Mouse (Mus musculus) forebrain, embryonic 16.5 days (tissue): ENCODE measurements around the gene Spaca9. TPM values are rescaled to one million over a fixed set of nuclear protein-coding genes. Genes with fewer than 3 reads are reported as not detected.

ENCODE experiments used
- ATAC-seq: fragments of 200-750 bp; cut with Nextera tagmentation; 2 replicates; pipeline ENCODE4 v1.8.0; 2017; ENCODE audit warnings: mild to moderate bottlenecking, moderate library complexity
- H3K27ac ChIP-seq: fragments of 300-500 bp; sonication (generic); 2 replicates; pipeline ENCODE4 v1.5.1; 2014; ENCODE audit warnings: low read length, control low read depth
- H3K27me3 ChIP-seq: fragments of 300-500 bp; sonication (generic); replicated peaks from 2 replicates; pipeline ENCODE4 v1.6.1; 2014; ENCODE audit warnings: low read length; ENCODE audit not compliant: control insufficient read depth, insufficient read depth
- H3K36me3 ChIP-seq: fragments of 300-500 bp; sonication (generic); 2 replicates; pipeline ENCODE4 v1.6.1; 2014; ENCODE audit not compliant: control insufficient read depth, insufficient read depth
- H3K4me1 ChIP-seq: fragments of 300-500 bp; sonication (generic); replicated peaks from 2 replicates; pipeline ENCODE4 v1.6.1; 2014; ENCODE audit warnings: low read length; ENCODE audit not compliant: control insufficient read depth, insufficient read depth
- H3K4me2 ChIP-seq: fragments of 300-500 bp; sonication (generic); 2 replicates; pipeline ENCODE4 v1.6.1; 2014; ENCODE audit warnings: mild to moderate bottlenecking, low read length, control low read depth
- H3K4me3 ChIP-seq: fragments of 300-500 bp; sonication (generic); replicated peaks from 2 replicates; pipeline ENCODE4 v1.5.1; 2014; ENCODE audit warnings: mild to moderate bottlenecking, low read length, control low read depth
- H3K9ac ChIP-seq: fragments of 300-500 bp; sonication (generic); replicated peaks from 2 replicates; pipeline ENCODE4 v1.6.1; 2014; ENCODE audit warnings: low read depth, low read length, control low read depth
- H3K9me3 ChIP-seq: fragments of 300-500 bp; sonication (generic); 2 replicates; pipeline ENCODE4 v1.6.1; 2016; ENCODE audit warnings: low read length; ENCODE audit not compliant: control insufficient read depth
- WGBS: fragments of 180-500 bp; shearing (Covaris S2); extraction: QIAGEN DNeasy Blood & Tissue Kit; methylation state at CpG from one replicate; pipeline ENCODE4 v1.1.7; 2014; 5-methylcytosine and 5-hydroxymethylcytosine counted together
- microRNA-seq: library from miRNA; unstranded; fragments of <30 nt; microRNA quantifications from one replicate; pipeline ENCODE4, GENCODE M21; 2017
- polyA plus RNA-seq: library from polyadenylated mRNA; unstranded; fragments of >200 nt; fragmentation: Nextera tagmentation; extraction: Ambion mirVana; gene quantifications from 2 replicates; pipeline ENCODE4 v1.2.1, GENCODE M21; 2015

The Spaca9 gene
- polyA plus RNA-seq, 1 experiment from 2014 or later, result 2.1 TPM

GRCm38 (mm10) chr2:28643081-28643480 is 56.4 kb downstream of the Spaca9 start:
- no peak overlapping the region for H3K27ac ChIP-seq
- H3K9me3 ChIP-seq, result no peaks in the 10 kb centered on the region
- no peaks in the 10 kb centered on the region for H3K27me3 ChIP-seq
- H3K4me3 ChIP-seq, result no peak overlapping the region
- ATAC-seq, result no peak
- no peaks in the 10 kb centered on the region for H3K36me3 ChIP-seq
- WGBS, result 89% methylated on average over 3 of the region's 3 CpGs
- H3K4me1 ChIP-seq, result peaks cover 18% of the 10 kb centered on the region
- no peak overlapping the region for H3K9ac ChIP-seq
- H3K4me2 ChIP-seq, result peak overlapping the region; percentile 8; the same call in 1 of the 2 replicates

Small RNAs within 50 kb of the gene (microRNA-seq; reads per million reads assigned to microRNA genes)
- gene Mir3088, result 0.83 reads per million

Other genes starting within 250 kb of the Spaca9 start
- gene 1700007K13Rik, start 233.4 kb downstream of the Spaca9 start, polyA plus RNA-seq, result 1.0 and 1.2 TPM in 2 replicates
- 50.9 and 60.0 TPM in 2 replicates for gene Mrps2, start 231.7 kb downstream of the Spaca9 start, polyA plus RNA-seq
- gene Gbgt1, start 202.8 kb downstream of the Spaca9 start, polyA plus RNA-seq, result 0.51 and 1.2 TPM in 2 replicates
- gene Gm10134, start 193.6 kb downstream of the Spaca9 start, polyA plus RNA-seq, result 1.8 and 2.4 TPM in 2 replicates
- gene Ralgds, start 186.6 kb downstream of the Spaca9 start, polyA plus RNA-seq, result 83.5 and 83.7 TPM in 2 replicates
- gene Cel, start 136.3 kb downstream of the Spaca9 start, polyA plus RNA-seq, result not detected in 2 replicates
- gene Gtf3c5, start 116.0 kb downstream of the Spaca9 start, polyA plus RNA-seq, result 40.5 and 43.3 TPM in 2 replicates
- not detected in 2 replicates for gene Gfi1b, start 77.7 kb downstream of the Spaca9 start, polyA plus RNA-seq
- gene Tsc1, start 58.5 kb downstream of the Spaca9 start, polyA plus RNA-seq, result 32.7 and 42.7 TPM in 2 replicates
- 1.0 and 1.5 TPM in 2 replicates for gene Ak8, start 437 bp upstream of the Spaca9 start, polyA plus RNA-seq
- gene Gtf3c4, start 140.6 kb upstream of the Spaca9 start, polyA plus RNA-seq, result 21.2 and 24.7 TPM in 2 replicates
- gene Ddx31, start 140.7 kb upstream of the Spaca9 start, polyA plus RNA-seq, result 17.3 and 17.6 TPM in 2 replicates
- 0.83 and 0.89 TPM in 2 replicates for gene Barhl1, start 216.9 kb upstream of the Spaca9 start, polyA plus RNA-seq